Mouse (Mus musculus) B cell, adult 62 days (primary cell): ENCODE results near the gene Mucl3. TPM values are rescaled to one million over a fixed set of nuclear protein-coding genes. Genes with fewer than 3 reads are reported as not detected.

Source experiments
- total RNA-seq: library from RNA; stranded (reverse); gene quantifications from 4 replicates; pipeline ENCODE4 v1.2.4, GENCODE M21; 2023

Mucl3 gene
- not detected in 4 replicates for total RNA-seq

DNA sequence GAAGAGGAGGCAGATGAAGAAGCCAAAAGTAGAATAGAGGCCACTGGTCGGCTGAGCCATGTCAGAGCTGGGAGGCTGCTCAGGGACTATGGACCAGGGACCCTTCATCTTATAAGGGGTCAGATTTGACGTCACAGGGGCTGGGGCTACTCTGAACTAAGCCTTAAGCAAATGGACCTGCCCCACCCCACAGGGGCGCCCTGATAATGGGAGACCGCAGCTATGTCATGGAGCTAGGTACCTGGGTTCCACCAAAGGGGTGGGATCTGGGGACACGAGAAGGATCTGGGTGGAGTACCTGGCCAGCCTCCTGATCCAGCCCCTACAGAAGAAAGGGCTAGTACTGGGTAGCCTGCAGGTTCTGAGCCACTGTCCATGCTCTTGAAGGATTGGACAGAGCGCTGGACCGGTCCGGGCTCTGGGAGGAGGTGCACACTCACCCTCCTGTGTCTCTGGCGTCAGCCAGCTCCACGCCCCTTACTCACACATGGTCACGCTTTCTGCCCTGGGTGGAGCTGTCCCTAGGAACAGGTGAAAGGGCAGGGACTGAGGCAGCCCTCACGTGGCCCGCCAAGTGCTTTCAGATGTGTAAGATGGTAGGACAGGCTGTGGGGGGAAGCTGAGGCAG, at the start of gene Mucl3:
TSS of gene Mucl3 (minus strand) at position 87 of the 628 bp plus-strand sequence.

DNA sequence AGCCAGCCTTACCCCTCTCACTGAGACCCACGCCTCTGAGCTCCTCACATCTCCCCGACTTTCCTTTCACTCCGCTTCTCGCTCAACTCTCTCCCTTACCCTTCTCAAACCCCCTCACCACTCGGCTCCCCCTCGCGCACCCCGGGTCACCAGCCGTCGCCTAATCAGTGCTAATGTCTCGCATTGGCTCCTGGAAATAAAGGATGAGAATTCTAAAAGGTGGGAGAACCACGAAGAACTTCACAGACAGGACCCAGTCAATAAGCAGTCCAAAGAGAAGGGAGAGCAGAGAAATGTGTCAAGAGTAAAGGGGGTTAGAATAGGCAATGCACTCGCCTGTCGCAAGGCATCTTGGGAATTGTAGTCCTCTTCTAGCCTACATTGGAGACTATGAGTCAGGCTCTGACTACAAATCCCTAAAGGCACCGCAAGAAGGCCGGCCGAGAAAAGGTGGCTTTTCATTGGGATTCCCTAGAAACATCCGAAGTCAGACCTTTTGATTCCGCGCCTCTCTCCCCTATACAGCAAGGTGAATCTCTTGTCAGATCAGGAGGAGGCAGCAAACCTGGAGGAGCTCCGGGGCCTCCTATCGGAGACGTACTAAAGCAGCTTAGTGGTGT, 30.0 kb upstream of the Mucl3 start, which contains the start of gene Gtf2h4:
TSS of gene Gtf2h4 (minus strand) at position 324 of the 620 bp plus-strand sequence.

DNA sequence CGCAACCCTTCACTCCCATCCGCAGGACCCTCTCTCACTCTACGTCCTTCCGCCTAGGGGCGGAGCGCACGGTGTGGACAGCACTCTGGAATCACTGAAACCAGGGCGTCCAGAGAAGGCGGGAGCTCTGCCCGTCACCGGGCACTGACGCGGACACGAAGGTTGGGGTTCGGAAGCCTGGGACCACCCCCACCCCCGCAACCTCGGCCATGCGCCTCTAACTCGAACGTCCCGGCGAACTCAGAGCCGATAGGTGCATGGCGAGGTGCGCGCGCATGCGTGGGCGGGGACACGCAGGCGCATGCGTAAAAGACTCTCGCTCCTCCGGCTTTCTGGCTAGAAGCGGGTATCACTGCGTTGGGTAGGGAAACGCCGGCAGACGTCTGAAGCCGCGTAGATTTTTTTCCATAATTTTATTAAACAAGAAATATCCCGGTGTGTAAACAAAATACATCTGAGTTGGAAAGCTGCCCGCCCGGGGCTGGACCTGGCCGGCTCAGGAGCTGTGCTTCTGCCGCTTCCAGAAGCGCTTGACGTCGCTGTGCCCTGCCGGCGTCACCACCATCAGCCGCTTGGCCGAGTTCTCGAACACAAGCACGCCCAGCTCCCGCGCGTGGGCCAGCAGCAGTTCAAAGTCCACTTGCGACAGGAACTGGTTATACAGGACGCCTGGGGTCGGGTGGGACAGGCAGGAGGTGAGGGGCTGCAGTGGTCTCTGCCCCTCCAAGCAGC, 24.0 kb upstream of the Mucl3 start, which contains the start of gene Vars2:
TSS of gene Vars2 (minus strand) at position 259 of the 732 bp plus-strand sequence.

DNA sequence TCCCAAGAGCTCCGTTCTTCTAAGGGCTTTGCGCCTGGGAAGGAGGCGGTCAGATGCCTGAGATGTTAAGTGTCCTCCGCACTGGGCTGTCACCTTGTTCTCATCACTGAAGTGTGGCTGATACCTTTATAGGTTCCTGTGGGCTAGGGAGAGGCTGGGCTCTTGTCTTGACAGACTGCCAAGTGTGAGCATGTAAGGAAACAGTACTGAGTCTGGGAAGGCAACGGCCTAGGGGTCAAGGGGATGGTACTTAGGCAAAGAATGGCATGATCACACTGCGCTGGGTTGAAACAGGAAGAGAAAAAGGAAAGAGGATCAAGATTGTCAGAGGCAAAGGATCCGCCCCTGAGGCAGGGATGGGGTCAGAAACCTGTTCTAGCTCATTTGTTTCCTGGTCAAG, 17.0 kb downstream of the Mucl3 start, which contains the start of gene Gm9573:
TSS of gene Gm9573 (minus strand) at position 101 of the 400 bp plus-strand sequence.

DNA sequence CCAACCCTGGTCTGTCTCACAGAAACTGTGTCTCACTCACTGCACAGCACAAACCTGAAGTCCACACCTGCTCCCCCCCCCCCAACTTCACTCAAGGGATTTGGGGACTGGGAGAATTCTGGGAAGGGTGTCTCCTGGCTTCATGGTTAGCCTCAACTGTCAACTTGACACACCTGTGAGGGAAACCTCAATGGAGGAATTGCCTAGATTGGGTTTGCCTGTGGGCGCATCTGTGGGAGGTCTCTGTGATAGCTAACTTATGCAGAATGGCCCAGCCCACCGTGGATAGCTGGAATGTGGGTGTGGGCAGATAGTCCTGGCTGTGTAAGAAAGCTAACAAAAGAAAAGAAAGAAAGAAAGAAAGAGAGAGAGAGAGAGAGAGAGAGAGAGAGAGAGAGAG, 42.2 kb downstream of the Mucl3 start, which contains the start of gene Sfta2:
TSS of gene Sfta2 (plus strand) at position 301 of the 400 bp plus-strand sequence.

Other genes with a start within 250 kb of the Mucl3 start
- gene H2-Q6, start 218.8 kb downstream of the Mucl3 start, total RNA-seq, result 268 to 326 TPM (median 293 TPM) in 4 replicates
- gene H2-Q7, start 204.5 kb downstream of the Mucl3 start, total RNA-seq, result 159 to 187 TPM (median 166 TPM) in 4 replicates
- 60.3 to 65.1 TPM (median 63.2 TPM) in 4 replicates for gene H2-Q10, start 173.6 kb downstream of the Mucl3 start, total RNA-seq
- 0.81 to 0.86 TPM in 2 of 4 replicates, not detected in the others for gene Pou5f1, start 137.7 kb downstream of the Mucl3 start, total RNA-seq
- gene Tcf19, start 126.9 kb downstream of the Mucl3 start, total RNA-seq, result 4.2 to 5.3 TPM (median 5.0 TPM) in 4 replicates
- gene Cchcr1, start 126.6 kb downstream of the Mucl3 start, total RNA-seq, result 10.7 to 13.1 TPM (median 12.1 TPM) in 4 replicates
- not detected in 4 replicates for gene Psors1c2, start 110.5 kb downstream of the Mucl3 start, total RNA-seq
- not detected in 4 replicates for gene Cdsn, start 91.6 kb downstream of the Mucl3 start, total RNA-seq
- not detected in 4 replicates for gene 2300002M23Rik, start 76.2 kb downstream of the Mucl3 start, total RNA-seq
- not detected in 4 replicates for gene Sfta2, start 42.1 kb downstream of the Mucl3 start, total RNA-seq
- not detected in 4 replicates for gene Gm9573, start 17.1 kb downstream of the Mucl3 start, total RNA-seq
- 37.0 to 55.6 TPM (median 43.5 TPM) in 4 replicates for gene Vars2, start 23.9 kb upstream of the Mucl3 start, total RNA-seq
- gene Gtf2h4, start 30.0 kb upstream of the Mucl3 start, total RNA-seq, result 15.9 to 21.1 TPM (median 19.1 TPM) in 4 replicates
- gene Ddr1, start 60.9 kb upstream of the Mucl3 start, total RNA-seq, result 0.16 to 0.39 TPM in 2 of 4 replicates, not detected in the others
- gene Ier3, start 178.0 kb upstream of the Mucl3 start, total RNA-seq, result 0.52 to 1.1 TPM (median 1.0 TPM) in 3 of 4 replicates, not detected in the other
- 18.3 to 24.9 TPM (median 22.1 TPM) in 4 replicates for gene Flot1, start 179.5 kb upstream of the Mucl3 start, total RNA-seq
- 236 to 254 TPM (median 249 TPM) in 4 replicates for gene Tubb5, start 194.6 kb upstream of the Mucl3 start, total RNA-seq
- 73.0 to 81.1 TPM (median 79.2 TPM) in 4 replicates for gene Mdc1, start 197.8 kb upstream of the Mucl3 start, total RNA-seq
- 85.5 to 100 TPM (median 88.6 TPM) in 4 replicates for gene Nrm, start 217.6 kb upstream of the Mucl3 start, total RNA-seq
- 217 to 232 TPM (median 222 TPM) in 4 replicates for gene Ppp1r18, start 221.9 kb upstream of the Mucl3 start, total RNA-seq
- 104 to 117 TPM (median 107 TPM) in 4 replicates for gene Dhx16, start 236.1 kb upstream of the Mucl3 start, total RNA-seq